Mouse (Mus musculus): ENCODE data around the gene Bco1.

Gene Bco1

DNA sequence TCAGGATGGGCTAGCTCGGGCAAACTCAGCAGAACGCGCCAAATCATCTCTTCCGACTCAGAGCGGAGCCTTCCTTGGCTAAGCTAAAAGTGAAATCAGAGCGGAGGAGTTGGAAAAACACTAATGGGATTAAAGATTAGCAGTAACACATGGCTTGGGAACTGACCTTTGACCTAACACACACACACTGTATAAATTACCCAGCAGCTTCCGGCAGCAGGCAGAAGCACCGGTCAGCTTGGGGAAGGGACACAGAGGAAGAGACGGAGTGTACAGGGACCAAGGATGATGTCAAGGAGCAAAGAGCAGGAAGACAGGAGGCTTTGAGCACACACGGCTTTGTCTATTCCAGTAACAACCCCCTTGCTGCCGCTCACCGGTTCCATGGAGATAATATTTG is at the start of gene Bco1:
Gene Bco1, plus strand, starts transcription at position 208 of the 400 bp plus-strand sequence.
- DNase-seq (ENCODE audit: low read depth, low spot score) = no peak

GRCm38 (mm10) chr8:117049444-117049843 is 46.2 kb upstream of the Bco1 start:
- DNase-seq (ENCODE audit: low read depth, low spot score) = no peak

DNA sequence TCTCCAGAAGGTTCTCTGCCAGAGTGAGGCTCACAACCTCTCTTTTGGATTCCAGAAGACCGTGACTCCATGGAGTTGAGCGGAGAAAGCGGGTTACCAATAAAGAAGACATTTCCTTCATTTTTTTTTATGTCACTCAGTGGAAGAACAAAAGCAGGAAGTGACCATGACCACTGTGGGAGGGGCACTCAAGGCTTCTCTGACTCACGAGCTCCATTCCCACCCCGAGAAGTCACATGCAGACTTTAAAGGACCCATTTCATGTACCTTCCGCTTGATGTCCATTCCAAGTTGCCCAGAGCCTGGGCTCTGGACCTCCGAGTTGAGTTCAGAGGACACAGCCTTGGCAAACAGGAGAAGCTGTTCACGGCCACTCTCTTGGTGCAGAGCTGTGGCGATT is 44.9 kb upstream of the Bco1 start:
- no peak for DNase-seq (ENCODE audit: low read depth, low spot score)

DNA sequence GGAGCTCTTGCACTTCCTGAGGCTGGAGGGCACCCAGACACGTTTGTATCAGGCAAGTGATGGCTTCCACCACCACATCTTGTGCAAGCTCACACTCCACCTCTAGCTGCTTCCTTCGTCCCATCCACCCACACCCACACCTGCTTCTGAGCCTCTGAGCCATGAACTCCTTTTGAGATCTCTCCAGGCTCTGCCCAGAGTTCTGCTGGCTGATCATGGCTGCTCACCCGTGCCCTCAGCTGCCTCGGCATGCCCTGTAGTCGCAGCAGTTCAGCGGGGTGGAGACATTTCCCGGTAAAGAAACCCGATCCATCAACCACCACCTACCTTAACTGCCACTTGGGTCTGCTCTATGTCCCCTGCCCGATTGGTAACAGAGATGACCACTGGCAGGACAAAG is 44.3 kb upstream of the Bco1 start:
- DNase-seq (ENCODE audit: low read depth, low spot score) = peak; percentile 31

DNA sequence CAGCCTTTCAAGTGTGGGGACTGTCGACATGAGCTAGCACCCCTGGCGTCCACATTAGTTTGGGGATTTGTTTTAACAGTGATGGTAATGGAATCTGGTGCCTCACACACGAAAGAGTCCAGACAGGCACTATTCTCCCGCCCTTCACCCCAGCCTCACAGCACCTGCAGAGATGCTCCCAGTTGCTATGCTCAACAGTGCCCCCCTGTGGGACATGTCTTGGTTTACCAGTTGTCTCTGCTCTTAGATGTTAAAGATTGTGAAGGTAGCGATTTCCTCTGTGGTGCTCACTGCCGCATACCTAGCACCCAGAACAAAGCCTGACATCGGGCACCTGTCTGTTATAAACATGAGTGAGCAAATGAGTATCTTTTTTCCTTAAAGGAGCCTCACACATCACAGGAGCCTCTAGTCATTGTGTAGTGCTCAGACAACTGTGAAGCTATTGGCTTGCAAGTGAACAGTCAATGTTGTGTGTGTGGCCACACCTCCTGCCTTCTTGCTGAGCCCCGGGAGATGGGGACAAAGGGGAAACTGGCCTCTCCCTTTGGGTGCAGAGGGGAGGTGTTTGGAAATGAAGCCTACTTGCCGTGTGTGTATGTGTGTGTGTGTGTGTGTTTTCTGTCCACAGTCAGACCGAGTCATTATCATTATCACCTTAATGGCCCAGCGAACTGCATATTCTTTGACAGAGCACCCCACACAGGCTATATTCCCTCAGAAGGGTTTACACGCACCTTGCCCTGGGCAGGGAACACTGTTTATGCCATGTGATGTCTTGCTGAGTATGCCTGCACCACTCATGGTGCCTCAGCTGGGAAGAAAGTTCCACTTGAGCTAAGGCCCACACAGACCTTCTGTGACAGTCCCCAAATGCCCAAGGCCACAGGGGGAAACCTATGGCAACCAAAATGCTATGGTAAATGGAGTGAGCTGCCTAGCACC is 42.2 kb upstream of the Bco1 start:
- peak; percentile 81 for DNase-seq (ENCODE audit: low read depth, low spot score)

DNA sequence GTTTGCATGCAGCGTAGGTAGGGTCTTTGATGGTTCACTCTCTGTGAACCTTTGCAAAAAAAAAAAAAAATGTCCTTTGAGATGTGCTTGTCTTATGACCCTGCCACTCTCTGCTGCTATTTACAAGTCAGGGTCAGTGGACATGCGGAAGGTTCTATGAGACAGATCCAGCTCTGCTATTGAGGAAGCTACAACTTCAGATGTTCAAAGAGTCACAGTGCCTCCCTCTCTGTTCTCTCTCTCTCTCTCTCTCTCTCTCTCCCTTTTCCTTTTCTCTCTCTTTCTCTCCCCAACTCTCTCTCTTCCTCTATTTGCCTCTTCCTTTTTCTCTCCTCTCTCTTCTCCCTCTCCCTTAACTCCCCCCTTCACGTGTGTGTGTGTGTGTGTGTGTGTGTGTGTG is 41.5 kb upstream of the Bco1 start:
- DNase-seq (ENCODE audit: low read depth, low spot score) = no peak

DNA sequence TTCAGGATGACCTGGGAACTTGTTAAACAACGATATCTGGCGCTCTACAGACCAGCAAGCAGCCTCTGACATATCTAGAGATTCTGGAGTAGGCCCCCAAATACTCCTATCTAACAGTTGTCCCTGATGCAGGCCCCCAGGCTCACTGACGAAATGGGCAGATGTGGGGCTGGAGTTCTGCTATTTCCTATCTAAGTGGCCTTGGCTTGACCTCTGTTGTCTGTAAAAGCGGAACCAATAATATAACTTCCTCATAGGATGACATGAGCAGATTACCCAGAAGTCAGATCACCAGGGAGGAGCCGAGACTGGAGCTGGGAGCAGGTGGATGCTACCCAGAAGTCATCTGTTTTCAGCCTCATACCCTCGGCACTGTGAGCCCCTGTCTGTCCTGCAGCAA is 40.6 kb upstream of the Bco1 start:
- peak; percentile 47 for DNase-seq (ENCODE audit: low read depth, low spot score)

DNA sequence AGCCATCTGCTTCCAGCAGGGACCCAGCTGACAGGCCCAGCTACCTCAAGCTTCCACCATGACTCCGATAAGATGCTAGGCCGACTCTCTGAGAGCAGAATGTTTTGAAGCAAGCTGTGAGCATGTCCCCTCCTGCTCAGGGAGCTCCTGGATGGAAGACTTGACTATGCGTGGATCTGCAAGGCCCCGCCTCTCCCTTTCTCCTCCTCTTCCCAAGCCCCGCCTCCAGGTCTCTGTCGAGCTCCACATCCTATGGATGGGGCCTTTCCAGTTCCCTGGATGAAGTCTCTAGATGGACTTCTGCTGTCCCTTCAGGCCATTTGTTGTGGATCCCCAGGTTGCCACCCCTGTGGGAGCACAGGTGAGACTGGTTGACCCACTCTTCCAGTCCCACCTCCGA is 36.6 kb upstream of the Bco1 start:
- no peak for DNase-seq (ENCODE audit: low read depth, low spot score)

GRCm38 (mm10) chr8:117060306-117060705 is 35.3 kb upstream of the Bco1 start:
- no peak for DNase-seq (ENCODE audit: low read depth, low spot score)

DNA sequence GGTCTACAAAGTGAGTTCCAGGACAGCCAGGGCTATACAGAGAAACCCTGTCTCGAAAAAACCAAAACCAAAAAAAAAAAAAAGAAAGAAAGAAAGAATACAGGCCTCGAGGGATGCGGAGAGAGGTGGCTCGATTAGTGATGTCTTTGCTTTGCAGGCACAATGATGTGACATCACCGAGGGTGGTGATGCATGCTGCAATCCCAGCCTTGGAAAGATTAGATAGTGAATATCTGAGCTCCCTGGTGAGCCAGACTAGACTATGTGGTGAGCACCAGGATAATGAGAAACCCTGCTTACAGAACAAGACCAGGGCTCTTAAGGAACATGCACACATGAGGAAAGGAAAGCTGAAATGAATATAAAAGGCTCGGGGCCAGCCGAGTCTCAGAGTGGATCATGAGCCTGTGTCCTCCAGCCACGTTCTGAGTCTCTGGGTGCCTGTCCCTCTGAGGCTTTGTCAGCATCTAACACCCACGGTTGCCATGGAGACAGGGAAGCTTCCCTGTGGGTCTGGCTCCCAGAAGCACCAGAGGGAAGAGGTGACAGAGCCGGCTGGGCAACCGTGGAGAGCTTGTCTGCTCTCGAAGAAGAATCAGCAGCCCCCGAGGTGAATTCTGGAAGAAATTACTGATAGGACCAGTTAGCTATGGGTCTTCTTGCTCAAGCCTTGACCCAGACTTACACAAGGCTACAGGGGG is 34.3 kb upstream of the Bco1 start:
- DNase-seq (ENCODE audit: low read depth, low spot score) = no peak

DNA sequence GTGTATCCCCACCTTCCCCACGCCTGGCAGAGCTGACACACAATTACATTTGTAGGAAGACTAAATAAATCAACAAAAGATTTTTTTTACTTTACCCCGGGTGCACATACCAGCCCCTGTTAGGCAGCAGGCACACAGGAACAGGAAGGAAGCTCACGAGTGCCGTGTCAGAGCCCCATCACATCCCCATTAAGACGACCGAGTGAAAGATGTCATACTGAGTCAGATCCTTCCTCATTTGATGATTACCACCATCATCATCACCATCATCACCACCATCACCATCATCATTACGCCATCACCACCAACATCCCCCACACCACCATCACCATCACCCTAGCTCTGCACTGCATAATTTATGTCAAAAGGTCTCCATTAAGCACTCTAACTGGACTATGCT is 28.7 kb upstream of the Bco1 start:
- no peak for DNase-seq (ENCODE audit: low read depth, low spot score)

- DNase-seq (ENCODE audit: low read depth, low spot score) = no peak
Observed at GRCm38 (mm10) chr8:117067396-117067795, 28.3 kb upstream of the Bco1 start.

DNA sequence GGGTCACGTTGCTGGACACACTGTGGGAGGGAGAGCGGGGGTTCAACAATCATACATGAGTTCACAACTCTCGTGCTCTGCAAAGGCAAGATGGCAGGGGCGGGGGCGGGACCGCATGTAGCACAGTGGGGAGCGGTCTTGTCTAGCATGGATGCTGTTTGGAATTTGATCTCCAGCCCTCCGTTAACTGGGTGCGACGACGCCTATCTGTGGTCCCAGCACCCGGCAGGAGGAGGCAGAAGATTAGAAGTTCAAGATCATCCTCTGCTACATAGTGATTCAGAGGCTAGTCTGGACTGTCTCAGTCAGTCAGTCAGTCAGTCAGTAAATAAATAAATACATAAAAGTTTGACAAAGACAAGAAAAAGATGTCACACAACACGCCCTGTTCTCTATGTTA is 27.4 kb upstream of the Bco1 start:
- no peak for DNase-seq (ENCODE audit: low read depth, low spot score)

DNA sequence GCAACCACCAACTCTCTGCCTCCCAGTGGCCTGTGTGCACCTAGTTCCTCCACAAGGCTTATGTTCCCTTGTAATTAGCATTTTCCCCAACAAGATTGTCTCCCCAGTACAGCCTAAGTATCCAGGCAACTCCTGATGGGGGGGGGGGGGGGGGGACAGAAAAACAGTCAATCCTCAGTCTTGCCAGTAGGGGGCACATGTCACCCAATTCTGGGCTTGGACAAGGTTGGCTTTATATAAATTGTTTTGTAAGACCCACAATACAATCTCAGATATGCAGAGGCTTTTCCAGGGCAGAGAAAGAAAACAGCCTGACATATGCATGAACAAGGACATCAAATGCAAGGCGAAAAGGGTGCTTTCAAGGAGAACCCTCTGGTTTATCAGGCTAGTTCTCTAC is 25.9 kb upstream of the Bco1 start:
- peak; percentile 43 for DNase-seq (ENCODE audit: low read depth, low spot score)

DNA sequence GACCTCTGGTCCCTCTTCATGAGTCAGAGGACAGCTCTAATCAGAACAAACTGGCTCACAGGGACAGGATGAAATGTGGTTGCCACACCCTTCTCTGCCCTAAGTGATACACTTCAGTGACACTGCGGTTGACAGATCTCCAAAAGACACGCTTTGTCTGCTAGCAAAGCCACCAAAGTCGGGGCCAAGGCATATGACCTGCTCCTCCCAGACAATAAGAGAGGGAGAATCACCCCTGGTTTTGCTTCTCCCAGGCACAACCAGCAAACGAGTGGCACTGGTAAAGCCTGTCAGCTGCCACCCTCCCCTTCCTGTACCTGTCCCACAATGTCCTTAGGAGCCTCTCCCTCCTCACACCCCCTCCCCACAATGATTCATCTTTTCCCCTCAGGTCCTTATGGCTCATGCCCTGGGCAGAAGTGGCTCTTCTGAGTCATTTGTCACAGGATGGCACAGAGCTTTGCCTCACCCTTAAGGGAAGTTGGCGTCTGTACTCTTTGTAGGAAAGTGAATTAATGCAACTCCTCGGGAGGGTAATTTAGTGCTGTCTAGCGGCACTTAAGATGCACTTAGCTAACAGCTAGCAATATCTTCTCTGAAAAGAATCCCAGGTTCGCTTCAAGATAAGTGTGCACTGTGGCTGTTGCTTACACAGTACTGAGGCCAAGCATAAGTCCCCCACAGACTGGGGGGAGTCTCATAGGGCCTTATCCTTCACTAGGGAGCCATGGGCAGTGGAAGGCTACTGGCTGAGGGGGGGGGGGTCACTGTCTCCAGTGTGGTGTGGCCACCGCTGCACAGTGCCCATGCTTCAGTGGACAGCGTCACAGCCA is 21.1 kb upstream of the Bco1 start:
- DNase-seq (ENCODE audit: low read depth, low spot score) = peak; percentile 58

DNA sequence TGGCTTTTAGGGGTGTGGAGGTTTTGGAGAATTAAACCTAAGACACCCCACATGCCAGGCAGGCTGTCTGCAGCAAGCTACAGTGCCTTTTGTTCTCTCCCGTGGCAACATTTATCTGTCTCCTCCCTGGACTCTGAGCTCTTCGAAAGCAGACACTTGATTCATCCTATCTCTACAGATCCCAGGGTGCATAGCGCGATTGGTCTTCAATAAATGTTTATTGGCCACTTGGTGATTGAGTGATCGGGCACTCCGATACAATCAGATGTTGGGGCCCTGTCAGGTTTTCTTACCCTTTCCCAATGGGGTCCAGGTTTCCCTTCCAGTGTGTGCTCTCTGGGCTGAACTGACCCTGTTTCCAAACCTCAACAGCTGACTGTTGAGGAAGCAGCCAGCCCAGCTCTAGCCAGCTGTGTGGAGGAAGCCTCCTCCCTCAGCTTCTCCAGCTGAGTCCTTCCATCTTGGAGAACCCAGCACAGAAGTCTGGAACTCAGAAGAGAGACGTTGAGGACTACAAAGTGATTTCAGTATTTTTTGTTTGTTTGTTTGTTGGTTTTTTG is 17.2 kb upstream of the Bco1 start:
- no peak for DNase-seq (ENCODE audit: low read depth, low spot score)

DNA sequence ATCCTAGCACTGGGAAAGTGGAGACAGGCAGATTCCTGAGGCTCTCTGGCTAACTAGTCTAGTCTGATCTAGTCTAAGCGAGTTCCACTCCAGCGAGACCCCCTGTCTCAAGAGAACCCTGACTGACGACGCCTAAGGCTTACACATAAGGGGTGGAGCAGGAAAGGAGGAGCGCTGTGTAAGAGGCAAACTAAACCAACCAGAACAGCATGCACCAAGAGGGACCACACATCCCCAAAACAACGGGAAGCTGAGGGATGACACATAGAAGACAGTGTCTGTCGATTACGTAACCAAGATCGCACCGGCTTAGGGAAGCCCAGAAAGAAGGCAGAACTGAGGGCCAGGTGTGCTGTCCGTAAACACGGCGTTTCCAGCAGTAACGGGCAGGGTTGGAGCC is 16.0 kb upstream of the Bco1 start:
- DNase-seq (ENCODE audit: low read depth, low spot score) = no peak

GRCm38 (mm10) chr8:117082399-117082872 is 13.2 kb upstream of the Bco1 start, which contains the start of gene Pkd1l2:
Pkd1l2 (minus strand) TSS chr8:117082449.
- no peak for DNase-seq (ENCODE audit: low read depth, low spot score)

DNA sequence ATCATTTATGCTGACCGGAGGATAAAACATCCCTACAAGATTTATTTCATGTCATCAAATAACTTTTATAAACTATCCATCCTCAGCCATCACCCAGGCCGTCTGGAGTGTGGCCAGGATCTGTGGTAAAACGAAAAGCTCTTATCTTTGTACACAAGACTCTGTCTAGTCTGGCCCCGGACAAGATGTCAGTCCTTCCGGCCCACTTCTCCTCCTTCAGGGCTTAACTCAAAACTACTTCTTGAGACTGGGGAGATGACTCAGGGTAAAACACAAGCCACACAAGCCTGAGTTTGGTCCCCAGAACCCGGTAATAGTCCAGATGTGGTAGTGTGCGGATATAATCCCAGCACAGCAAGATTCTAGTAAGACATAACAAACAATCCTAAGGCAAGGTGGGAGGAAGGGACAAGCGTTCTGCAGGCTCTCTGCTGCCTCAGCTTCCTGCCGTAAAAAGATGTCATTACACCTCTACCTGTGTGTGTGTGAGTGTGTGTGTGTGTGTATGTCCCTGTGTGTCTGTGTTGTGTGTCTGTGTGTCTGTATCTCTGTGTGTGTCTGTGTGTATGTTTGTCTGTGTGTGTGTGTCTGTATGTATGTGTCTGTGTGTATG is 12.6 kb upstream of the Bco1 start:
- DNase-seq (ENCODE audit: low read depth, low spot score) = no peak

GRCm38 (mm10) chr8:117085521-117085920 is 10.1 kb upstream of the Bco1 start:
- no peak for DNase-seq (ENCODE audit: low read depth, low spot score)

- no peak for DNase-seq (ENCODE audit: low read depth, low spot score)
Observed at GRCm38 (mm10) chr8:117087036-117087435, 8.6 kb upstream of the Bco1 start.

Measured in A20 (cell line).